Mouse (Mus musculus): Measurements from ENCODE around the gene Cacna1d.

Cacna1d gene

DNA sequence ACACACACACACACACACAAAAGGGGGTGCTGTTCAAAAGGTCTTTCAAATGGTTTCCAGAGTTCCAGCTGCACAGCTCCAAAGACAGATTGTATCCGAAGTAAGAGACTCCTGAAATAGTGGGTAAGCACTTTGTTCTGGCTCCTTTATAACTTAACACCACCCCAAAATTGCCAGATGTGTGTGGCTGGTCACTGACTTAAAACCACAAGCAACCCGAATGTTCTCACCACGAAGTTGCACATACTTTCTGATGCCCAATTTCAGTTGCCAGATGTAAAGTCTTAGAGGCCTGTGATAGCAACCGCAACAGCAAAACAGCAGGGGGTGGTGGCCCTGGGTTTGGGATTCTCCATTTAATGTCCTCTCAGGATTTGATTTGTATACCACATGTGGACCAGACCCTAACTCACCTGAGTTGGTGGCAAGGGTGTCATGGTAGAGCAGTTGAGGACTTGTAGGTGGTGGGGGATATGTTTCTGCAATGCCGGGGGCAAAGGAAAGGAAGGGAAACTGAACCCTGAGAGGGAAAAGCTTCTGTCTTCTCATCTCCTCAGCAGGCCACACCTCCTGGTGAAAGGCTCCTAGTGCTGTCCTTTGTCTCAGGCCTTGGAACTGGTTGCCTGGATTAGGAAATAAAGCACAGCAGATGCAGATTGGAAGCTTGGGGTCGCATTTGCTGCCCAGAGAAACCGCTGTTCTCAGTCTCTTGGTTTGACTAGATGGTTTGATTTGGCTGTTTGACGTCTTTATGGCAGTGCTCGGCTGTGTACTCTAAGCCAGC is 471.3 kb downstream of the Cacna1d start:
- no peak for DNase-seq (ENCODE audit: low spot score)

DNA sequence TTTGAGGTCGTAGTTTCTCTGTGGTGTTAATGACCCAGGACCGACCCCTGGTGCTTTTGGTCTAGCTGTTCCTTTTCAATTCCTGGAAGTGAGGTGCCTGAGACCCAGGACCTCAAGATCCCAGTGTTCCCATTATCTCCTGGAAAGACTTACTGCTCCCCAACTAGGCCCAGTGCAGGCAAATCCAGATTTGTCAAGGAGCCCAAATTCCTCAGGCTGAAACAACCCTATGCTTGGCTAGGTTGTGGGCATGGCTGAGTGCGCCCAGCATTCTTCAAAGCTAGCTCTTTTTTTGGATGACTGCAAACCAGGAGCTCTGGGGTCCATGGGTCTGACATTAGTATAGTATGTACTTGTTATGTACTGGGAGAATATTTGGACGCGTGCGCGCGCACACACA is 471.9 kb downstream of the Cacna1d start:
- DNase-seq (ENCODE audit: low spot score), result no peak

DNA sequence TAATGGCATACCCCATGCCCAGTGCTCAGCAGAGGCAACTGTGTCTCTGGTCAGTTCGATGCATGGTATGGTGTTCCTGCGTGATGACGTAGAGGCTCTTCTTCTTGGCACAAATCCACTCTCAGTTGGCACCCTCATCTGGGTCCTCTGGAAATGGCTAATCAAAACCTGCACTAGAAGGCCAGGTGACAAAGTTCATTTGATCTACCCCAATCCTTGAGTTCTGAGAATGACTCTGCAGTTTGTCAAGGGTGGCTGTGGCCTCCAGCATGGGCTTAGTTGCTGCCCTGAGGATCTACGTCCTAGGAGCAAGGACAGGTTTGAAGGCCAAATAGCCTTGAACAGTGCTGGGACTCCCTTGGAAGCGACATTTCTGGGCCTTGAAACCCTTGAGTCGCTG is 472.4 kb downstream of the Cacna1d start:
- no peak for DNase-seq (ENCODE audit: low spot score)

DNA sequence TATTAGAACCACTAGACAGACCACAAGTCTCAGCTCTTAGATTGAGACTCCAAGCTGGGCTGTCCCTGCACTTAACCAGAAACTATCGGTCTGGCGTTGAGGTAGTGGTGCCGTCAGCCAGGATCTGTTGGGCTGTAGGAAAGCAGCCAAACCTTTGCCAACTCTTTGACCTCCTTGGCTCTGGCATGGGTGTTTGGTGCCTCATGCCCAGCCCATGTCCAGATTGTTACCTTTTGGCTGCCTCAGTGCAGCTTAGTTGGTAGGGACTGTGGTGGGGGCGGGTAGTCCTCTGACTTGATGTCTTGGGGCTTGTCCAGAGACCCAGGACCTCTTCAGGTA is 472.8 kb downstream of the Cacna1d start:
- no peak for DNase-seq (ENCODE audit: low spot score)

DNA sequence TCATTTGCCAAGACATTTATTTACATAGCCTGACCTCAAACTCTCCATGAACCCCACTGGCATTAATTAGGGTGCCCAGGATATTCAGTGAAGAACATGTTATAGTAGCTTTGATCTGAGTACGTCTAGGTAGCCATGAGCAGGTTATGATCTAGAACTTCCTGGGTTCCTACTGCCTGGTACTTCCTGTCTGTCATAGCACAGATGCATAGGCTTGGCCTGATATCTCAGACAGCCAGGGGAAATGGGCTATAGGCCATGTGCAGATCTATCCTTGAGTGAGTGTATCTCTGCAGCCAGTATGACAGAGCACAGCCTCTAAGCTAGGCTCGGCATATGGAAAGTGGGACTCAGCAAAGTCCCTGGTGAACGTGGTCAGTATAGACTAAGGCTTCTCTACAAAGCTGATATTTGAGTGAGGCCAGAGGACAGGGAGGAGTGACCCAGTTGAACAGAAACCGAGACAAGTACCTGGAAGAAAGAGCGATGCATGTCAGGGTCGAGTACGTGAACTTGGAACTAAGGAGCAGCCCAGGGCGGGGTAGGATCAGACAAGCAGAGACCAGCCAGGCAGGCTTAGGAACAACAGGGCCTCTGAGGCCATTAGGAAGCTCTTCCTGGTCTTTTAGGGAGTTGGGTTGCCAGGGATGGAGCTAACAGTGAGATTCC is 473.3 kb downstream of the Cacna1d start:
- DNase-seq (ENCODE audit: low spot score), result no peak

DNA sequence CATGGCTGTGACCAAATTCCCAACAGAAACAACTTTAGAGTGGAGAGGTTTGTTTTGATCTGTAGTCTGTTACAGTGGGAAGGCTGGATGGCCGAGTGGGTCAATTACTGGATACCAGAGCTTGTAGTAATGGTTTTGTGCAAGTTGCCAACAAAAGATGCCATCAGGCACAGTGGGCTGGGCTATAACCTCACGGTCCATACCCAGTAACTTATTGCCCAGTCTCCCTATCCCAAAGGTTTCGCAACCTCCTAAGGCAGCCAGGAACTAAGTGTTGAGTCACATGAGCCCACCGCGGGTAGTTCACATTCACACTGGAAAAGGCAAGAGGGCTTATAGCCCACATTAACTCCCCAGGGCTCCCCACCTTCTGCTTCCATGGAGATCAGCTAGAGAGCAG is 474.6 kb downstream of the Cacna1d start:
- no peak for DNase-seq (ENCODE audit: low spot score)

DNA sequence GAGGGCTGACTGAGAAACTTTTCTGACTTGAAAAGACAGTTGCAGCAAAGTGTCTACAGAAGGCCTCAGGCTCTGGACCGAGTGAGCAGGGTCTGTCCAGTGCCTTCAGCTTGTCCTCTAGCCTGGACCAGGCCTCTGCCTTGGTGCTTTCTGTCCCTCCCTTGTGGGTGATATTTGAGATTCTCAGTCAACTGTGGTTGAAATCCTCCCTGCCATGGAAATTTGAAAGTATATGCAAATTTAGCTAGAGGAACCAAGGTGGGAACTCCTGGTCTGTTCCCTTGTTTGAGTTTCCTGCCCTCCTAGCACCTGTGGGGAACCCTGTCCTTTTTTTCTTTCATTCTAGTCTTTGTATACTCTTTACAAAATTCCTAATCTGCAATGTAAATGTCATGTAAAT is 476.2 kb downstream of the Cacna1d start:
- no peak for DNase-seq (ENCODE audit: low spot score)

DNA sequence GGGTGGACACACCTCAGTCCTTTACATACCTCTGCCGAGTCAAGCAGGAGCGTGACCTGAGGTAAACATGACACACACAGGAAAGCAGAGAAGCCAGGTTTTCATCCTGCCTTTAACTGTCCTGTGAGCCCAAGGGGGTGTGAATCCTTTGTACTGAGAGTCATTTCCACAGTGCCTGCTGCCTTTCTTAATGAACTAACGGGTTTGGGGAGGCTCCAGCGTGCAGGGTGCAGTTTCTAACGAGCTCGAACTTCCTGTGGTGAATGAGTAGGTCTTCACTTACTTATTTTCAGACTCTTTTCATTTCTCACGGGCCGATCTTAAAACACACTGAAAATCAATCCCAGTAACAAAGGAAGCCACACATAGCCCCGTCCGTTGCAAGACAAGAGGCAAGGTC is 476.8 kb downstream of the Cacna1d start:
- no peak for DNase-seq (ENCODE audit: low spot score)

DNA sequence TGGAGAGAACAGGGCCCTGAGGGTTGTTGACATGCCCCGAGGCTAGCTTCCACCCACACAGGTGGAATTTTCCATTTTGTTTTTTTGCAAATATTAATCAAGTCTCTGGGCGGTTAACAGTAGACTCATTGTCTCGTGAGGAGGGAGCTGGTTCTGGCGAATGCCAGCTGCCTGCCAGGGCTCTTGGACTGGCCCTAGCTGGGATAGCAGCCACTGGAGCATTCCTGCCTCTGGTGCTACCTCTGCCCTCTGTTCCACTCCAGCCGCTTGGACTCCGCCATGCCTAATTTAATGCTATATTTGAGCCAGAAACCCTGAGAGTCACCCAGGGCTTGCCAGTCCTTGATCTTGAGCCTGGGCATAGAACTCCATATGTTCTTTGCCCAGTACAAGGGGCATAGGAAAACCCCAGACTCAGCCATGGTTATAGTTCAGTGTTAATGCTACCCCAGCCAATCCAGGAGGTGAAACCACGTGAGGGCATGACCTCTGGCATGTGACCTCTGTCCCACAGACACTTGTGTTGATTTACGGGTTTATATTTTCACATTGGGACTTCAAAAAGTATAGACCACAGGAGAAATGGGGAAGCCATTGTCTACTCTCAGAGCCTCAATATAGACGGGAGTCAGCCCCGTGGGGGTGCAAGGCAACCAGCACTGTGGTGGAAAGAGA is 479.2 kb downstream of the Cacna1d start:
- DNase-seq (ENCODE audit: low spot score), result no peak

DNA sequence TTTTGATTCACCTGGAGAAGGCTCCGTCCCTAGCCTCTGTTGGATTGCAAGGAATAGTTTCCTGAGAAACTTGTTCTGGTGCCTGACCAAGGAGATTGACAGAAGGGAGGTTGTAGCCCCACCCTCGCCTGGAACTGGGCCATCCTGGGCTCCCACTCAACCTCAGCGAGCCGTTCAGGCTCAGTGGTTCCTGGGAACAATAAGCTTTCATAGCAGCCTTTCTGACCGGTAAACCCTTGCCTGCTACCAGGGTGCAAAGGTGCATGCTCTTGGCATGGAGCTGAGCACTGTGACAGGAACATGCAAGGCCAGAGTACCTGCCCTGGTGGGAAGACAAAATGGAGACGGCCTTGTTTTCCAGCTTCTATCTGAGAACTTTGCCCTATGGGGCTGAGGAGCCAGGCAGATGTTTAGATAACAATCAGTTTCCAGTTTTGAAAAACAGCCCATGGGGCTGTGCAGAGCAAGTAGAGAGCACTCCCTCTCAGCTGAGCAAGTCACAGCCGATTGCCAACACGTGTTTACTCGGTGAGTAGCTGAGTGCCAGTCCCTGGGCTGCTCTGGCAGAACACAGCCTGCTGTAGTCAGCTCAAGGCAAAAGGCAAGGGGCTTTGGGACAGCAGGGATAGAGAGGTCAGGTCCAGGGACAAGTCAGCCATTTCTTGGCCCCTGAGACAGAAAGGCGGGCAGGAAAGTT is 481.2 kb downstream of the Cacna1d start:
- DNase-seq (ENCODE audit: low spot score), result peak; percentile 75

DNA sequence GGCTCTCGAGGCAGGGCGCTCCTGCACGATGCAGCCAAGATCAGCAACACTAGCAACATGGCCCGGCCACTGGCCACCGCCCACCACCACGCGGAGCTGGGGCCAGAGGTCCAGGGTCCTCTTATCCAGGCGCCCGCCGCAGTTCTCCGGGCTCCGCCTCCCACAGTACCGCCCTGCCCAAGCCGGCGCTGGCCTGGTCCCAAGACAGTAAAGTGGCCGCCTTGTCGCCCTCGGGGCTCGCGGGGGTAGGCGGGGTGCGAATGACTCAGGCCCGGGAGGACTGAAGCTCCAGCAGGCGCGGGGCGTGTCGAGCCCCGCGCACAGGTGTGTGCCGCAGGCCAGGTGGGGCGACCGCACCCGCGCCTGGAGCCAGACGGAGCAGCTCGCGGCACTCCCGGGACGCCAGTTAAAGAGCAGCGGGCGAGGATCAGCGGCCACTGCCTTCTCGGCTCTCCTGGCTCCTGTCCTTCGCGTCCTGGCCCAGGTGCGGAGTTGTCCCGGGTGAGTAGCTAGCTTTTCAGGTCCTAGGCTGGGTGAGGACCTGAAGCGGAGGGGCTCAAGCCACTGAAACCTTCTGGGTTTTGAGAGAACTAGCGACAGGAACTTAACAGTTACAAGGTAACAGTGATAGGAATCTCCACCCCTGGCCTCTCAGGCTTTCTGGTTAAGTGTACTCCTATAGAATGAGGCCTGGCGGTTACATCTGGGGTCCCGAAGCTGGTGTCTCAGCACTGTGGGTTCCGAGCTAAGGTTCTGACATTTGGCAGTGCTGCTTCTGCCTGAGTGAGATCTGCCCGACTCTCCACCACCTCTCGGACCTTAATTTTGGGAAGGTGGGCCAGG is 482.3 kb downstream of the Cacna1d start, which contains the start of the genes Il17rb and Chdh:
TSS of gene Il17rb (minus strand) at position 164 of the 843 bp plus-strand sequence.
TSS of gene Chdh (plus strand) at position 291 of the 843 bp plus-strand sequence.
- peak; percentile 60 for DNase-seq (ENCODE audit: low spot score)

DNA sequence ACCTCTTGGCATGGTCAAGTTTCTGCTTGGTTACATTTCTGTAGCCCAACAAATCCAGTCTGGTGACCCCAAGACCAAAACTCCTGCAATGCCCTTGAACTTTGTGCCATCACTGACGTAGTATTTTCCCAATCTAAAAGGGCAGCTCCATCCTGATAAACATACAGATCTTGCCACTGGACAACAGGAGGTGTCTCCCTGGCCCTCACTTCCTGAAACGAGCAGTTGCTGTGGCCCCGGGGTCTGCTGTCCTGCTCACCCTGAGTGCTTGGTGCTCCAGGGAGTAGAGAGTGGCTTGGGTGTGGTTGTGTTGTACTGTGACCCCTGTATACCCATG is 491.8 kb downstream of the Cacna1d start:
- no peak for DNase-seq (ENCODE audit: low spot score)

DNA sequence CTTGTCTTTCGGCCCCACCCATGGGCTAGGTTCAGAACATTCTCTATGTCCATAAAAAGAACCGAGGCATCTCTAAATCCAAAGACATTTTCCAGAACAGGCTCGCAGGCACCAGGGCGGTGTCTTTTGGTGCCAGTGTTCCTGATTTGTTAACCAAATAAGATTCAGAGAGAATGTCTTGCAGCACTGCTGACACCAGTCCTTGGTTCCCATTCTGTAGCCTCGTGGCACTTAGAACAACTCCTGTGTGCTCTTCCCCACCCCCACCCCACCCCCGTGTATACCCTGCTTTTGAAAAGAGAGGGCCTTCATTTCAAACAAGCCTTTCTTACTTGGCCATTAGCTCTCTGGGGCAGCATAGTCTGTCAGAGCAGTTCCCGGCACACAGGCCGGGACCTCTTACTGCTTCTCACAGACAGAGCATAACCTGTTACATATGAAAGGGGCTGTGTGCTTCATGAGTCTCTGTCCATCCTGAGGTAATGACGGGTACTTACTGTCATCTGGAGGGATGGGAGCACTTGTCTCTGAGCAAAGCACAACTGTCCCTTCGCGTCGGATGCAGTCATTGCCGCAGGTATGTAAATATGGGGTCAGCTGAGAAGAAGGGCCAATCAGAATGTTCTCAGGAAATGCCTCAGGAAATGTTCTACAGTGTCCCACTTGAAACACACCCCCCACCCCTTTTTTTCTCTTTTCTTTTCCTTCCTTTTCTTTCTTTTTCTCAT is 492.3 kb downstream of the Cacna1d start:
- no peak for DNase-seq (ENCODE audit: low spot score)

DNA sequence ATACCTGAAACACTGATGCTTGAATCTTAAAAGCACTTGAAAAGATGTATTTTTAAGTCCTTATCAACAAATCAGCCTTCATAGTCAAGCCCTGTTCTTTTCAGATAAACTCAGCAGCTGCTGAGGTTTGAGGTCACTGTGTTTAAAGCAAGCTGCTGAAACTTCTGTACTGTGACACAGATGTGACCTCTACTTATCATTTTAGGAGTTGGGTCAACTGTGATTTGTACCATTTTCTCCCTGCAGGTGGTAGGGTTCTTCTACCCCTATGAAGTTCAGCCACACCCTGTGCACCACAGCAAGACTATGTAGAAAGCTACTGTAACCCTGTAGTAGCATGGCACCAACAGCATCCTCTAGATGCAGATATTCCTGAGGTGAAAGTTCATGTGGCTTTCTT is 493.9 kb downstream of the Cacna1d start:
- no peak for DNase-seq (ENCODE audit: low spot score)

DNA sequence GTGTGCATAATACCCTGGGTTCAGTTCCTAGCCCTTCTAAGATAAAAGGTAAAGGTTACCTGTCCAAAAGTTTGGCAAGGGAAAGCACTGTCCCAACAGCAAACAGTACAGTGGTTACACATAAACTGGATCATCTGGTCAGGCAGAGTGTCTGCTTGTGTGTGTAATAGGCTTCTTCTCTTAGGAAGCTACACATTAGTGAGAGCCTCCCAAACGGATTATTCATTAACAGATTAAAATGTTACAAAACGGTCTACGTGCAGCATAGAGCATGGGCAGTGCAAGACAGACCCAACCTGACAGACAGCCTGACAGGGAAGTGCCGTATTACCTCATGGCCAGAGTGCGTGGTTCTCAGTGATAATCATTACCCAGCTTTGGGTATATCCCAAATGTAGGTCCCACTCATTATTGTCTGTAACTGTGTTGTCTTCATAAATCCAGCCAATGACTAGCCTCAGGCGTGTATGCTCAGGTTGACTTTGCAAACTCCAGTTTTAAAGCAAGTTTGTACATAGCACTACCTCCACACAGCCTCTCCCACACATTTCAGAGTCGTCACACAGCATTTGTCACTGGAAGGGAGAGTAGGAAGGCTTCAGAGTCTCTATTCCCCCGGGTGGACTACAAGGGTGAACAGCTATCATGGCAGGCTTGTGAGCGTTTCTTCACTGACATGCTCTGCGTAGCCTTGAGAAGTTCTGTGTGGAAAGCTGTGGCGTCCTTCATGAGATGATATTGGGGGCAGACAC is 495.1 kb downstream of the Cacna1d start:
- no peak for DNase-seq (ENCODE audit: low spot score)

DNA sequence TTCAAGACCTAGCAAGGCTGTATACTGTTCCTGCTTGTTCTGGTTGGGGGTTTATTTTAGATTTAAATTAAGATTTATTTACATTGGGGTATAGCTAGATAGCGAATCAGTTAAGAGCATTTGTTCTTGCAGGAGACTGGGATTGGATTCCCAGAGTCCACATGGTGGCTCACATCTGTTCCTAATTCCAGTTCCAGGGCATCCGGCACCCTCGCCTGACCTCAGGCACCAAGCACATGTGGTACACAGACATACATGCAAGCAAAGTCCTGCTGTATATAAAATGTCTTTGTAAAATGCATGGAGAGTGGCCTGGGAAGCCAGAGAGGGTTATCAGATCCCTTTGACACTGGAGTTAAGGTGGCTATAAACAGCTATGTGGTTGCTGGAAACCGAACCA is 496.3 kb downstream of the Cacna1d start:
- DNase-seq (ENCODE audit: low spot score), result no peak

Measured in ovary, postnatal 14 days (tissue).